Mouse (Mus musculus) regulatory T cell (primary cell): ENCODE data around the gene Apbb2.

ENCODE experiments used
- in situ Hi-C: fragments of 300-600 bp; cut with MboI, MseI; formaldehyde crosslinking; loops from one replicate; pipeline ENCODE4 v1.15.1; 2025; ENCODE audit warnings: high pct_unique_total_duplicates

Apbb2 gene

DNA sequence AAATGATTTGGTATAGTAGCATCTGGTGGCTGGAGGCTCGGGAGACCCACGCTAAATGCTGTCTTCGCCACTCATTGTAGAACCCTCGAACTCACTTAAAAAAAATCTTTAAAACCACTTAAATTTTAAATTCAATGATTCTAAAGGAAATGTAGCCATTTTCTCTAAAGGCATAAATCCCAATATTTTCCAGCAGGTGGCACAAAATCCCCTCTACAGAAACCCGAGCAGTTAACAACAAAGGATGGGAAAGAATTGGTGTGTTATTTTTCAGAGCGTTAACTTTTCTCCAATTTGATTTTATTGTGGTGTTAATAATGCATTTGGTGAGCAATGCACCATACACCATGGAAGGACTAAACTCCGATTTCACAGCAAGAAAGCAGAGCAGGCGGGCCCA is 231.1 kb downstream of the Apbb2 start:
- in situ Hi-C loops = no loop called here

DNA sequence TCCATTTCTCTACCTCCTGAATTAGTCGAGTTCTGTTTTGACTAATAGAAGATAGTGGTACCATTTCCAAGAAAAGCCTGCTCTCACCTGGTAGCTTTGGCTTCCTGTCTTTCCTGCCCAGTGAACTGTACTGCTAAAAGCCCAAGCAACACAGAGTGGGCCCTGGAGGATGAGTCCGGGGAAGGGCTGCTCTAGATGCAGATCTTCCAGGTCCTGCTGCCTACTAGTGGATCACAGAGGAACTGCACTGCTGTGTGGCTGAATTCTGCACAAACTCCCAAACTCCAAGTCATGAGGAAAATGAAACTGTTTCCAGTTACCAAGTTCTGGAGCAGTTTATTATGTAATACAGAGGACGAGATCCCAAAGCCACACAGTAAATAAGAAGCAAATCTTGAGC is 232.9 kb downstream of the Apbb2 start:
- in situ Hi-C loops = no loop called here

GRCm38 (mm10) chr5:66384806-66385446 is 233.7 kb downstream of the Apbb2 start:
- in situ Hi-C loops = no loop called here

- in situ Hi-C loops = no loop called here
Measured at GRCm38 (mm10) chr5:66384114-66384513, 234.5 kb downstream of the Apbb2 start.

DNA sequence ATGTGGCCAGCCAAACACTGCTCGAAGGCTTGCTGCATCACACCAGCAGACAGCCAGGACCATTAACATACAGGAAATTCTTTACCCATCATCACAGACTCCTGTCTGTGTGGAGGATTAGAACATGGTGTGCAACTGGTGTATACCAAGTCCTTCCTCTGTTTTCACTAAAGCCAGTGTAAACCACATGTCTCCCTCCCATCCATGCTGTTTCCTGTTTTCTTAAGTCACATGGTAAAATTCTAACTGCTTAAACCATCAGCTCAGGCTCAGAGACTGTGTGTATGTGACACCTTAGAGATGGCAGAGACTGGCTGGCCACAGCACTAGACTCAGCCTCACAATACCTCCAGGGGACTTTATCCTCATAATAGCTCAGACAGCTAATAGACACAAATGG is 236.5 kb downstream of the Apbb2 start:
- in situ Hi-C loops = no loop called here

- in situ Hi-C loops = no loop called here
Measured at GRCm38 (mm10) chr5:66378968-66379367, 239.6 kb downstream of the Apbb2 start.

DNA sequence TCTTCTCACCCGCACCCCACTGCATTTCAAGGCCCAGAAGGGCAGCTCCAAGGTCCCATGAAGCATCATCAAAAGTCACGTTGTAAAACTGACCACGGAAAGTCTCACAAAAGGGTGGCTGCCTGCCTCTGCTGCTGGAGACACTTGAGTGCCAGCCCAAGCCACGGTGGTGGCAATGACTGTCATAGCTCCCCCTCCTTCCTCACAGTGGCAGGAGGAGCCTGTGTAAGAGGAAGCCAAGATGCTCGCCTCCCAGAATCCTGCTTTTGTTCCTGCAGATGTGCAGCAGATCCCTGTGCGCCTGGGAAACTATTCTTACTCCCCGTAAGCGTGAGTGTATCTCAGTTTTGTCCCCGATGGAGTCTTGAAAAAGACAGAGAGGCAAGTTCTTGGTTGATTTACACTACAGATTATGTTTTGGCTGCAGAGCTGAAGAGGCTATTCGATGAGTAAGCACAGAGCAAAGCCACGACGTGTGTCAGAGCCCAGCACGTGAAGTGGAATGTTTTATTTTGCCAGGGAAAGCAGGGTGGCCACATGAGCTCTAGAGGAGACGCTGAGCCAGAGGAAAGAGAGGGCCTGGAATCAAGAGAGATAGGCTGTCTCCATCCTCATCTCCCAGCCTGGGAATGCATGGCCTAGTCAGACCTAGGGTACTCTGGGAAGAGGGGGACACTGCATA is 241.9 kb downstream of the Apbb2 start:
- in situ Hi-C loops = no loop called here

DNA sequence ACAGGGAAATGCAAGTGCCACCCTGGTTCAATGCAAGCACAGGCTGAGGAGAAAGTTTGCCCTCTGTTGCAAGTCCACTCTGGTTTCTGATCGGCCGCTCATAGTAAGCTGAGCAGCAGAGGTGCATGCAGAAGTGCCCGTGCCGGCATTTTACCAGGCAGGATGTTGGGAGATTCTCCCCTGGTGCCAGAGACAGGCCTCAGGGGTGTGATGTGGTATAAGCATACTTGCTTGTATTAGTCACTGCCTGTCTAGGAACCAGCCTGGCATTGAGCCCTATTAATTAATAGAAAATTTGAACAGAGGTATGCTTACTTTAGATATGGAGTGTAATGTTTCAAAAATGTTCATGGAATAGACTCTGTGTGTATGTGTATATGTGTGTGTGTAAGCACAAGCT is 244.2 kb downstream of the Apbb2 start:
- in situ Hi-C loops = no loop called here

DNA sequence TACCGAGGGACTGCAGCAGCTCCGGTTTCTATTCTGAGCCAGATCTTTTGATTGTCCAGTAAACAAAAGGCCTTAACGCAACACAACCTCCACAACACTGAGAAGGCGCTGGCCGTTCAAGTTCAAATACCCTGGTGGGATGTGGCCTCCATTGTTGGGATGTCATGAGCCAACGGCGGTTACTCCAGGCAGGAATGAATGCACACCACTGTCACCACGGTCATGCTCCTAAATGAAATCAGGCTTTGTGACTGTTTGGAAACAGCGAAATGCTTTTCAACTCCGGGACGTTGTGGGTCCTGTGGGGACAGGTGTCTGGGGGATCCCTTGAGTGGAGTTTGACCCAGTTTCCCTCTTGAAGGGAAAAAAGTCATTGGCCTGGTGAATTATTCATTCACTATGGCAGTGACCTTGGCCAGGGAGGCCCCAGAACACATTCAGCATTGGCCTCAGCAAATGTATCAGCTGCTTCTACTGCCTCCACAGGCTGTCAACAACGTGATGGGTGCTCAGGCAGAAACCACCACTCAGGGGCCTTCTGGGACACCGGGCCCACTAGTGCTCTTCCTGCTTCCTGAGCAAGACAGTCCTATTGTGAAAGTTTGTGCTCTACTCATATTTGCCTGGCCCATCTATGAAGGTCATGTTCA is 244.9 kb downstream of the Apbb2 start:
- in situ Hi-C loops = no loop called here

GRCm38 (mm10) chr5:66371131-66371530 is 247.5 kb downstream of the Apbb2 start:
- in situ Hi-C loops = no loop called here

DNA sequence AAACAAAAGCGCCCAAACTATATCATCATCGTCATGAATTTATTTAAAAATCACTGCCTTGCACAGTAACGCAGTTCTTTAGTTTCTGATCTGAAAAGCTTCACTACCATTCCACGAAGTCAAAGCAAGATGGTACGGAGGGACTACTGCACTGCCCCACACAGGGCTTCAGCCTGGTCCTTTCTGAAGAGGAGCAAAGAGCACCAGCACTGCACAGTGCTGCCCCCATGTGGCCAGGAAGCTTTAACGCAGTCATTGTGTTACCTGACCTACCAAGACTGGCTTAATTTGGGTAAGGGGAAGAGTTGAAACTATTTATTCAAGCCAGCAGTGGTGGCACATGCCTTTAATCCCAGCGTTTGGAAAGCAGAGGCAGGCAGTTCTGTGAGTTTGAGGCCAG is 249.6 kb downstream of the Apbb2 start:
- in situ Hi-C loops = no loop called here

GRCm38 (mm10) chr5:66367641-66368040 is 250.9 kb downstream of the Apbb2 start:
- in situ Hi-C loops = no loop called here

DNA sequence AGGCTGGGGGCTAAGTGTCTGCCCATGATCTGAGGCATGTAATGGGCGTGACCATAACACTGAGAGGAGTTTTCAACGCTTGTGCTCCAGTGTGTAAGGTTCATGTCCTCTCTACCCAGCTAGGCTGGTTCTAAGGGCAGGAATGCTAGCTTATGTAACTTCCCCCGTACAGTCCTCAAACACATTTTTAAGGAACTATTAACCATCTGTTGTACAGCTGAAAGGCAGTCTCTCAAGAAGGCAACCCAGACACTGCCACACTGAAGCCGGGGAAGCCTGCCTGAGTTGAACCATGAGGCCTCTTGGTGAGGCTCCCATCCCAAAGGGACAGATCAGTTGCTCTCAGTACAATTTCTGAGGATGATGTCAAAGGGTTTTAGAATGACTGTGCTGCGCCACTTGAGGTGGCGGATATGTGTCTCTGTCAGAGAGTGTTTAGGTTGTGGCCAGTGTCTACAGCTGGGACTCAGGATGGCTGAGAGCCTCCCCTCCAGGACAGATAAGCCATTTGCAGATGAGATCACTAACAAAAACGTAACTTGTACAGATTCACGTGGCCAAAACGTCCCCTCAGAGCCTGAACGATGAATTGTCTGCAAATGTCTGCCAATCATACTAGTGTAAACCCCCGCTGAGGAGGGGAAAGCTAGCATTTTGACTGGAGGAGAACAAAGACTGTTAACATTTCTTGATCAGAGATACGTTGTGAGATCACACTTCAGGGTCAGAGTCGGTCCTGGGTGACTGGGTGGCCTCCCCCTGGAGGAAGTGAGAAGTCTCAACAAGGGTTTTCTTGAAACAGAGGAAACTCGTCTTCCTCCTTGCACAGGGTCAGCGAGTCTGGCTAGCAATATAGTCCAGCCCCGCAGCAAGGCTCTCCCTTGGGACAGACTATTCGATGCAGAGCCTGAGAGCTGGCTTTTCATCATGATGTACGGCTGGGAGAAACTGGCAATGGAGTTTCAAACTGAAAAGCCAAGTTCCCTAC is 255.0 kb downstream of the Apbb2 start:
- in situ Hi-C loops = no loop called here

- in situ Hi-C loops = no loop called here
Measured at GRCm38 (mm10) chr5:66360739-66361138, 257.8 kb downstream of the Apbb2 start.

- in situ Hi-C loops = no loop called here
Measured at GRCm38 (mm10) chr5:66359742-66360423, 258.7 kb downstream of the Apbb2 start.

GRCm38 (mm10) chr5:66355147-66355546 is 263.4 kb downstream of the Apbb2 start:
- in situ Hi-C loops = no loop called here

DNA sequence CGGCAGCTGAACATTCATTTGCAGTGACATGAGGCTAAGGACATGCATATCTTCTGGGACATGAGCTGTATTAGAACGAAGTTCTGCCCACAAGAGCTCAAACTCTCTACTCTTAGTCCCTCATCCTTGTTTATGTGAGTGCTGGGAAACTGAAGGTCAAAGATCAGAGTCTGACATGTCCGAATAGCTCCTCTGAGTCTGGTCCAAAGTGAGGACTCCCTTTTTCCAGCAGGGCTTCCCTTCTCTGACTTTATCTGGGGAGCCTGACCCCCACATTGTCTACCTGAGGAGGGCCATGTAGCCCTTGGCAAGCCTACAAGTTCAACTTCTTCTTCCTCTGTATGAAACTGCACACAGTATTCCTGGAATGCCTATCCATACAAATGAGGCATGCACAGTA is 264.7 kb downstream of the Apbb2 start:
- in situ Hi-C loops = no loop called here

DNA sequence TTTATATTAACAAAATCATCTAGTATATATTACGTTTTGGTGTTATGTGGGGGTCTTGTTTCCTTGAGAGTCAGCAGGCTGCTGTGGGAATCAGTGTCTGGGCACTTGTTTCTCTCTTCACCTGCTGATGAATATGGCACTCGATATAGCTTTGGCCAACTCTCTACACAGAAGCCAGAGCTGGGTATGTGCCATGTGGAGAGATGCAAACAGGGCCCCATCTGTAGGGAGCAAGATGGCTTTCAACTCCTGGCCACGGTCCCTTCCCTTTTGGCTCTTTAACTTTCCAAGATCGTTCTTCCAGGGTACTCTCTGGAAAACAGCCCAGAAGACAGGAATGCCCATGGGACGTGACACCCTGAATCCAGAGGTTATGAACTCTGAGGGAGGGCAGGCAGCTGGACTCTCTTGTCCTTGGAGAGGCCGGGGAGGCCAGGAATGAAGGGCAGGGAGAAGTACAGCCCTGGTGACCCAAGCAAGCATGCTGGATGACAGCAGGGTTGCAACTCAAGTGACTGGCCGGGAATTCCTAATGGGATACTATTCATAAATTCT is 266.7 kb downstream of the Apbb2 start:
- in situ Hi-C loops = no loop called here

GRCm38 (mm10) chr5:66351064-66351463 is 267.5 kb downstream of the Apbb2 start:
- in situ Hi-C loops = no loop called here

GRCm38 (mm10) chr5:66350611-66351010 is 268.0 kb downstream of the Apbb2 start:
- in situ Hi-C loops = no loop called here

GRCm38 (mm10) chr5:66348421-66348820 is 270.2 kb downstream of the Apbb2 start:
- in situ Hi-C loops = loop anchor here (25.0 kb wide), 1 partner anchor 1664 kb away; no protein-coding TSS in a partner anchor
